Mouse (Mus musculus): ENCODE results near the gene Setd7.

- TF ChIP-seq CTCF (IDR thresholded peaks at IDR 0.05; ENCODE audit: low read depth) (no peak), EP300 (IDR thresholded peaks at IDR 0.05; ENCODE audit: low read depth) (no peak)
These were observed 29.0 kb downstream of the Setd7 start for GRCm38 (mm10) chr3:51531473-51532281.

Measured in heart, postnatal 0 days (tissue).